Mouse (Mus musculus) cerebellum, postnatal 25 days (tissue): Measurements from ENCODE around the gene Vmn1r198.
"Not testable (repeated sequence)": the region's sequence is repeated elsewhere in the genome, so short reads cannot be mapped to it uniquely, and the experiment has no call there.

Experiments used
- DNase-seq, 2 experiments: peaks; one replicate each; pipeline ENCODE4 v3.0.0; 2021; ENCODE audit warnings: mixed read lengths in 2 of 2

The Vmn1r198 gene

DNA sequence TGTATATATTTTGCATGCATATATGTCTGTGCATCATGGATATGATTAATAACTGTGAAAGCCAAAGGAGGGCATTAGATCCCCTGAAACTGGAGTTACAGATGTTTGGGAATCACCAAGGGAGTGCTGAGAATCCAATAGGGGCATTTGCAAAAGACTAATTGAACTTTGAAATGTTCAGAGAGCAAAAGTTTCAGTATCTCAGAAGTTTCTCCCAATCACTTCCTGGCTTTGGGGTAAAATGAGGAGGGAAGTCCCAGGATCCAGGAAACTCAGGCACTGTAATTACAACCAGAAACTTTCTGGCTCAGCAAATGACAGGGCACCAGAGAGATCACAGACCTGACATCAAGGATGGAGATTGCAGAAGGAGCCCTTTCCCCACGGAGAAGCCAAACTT lies at the start of gene Vmn1r198:
Gene Vmn1r198 (plus strand): TSS at position 301 of the 400 bp plus-strand sequence.
- DNase-seq, result no peak

DNA sequence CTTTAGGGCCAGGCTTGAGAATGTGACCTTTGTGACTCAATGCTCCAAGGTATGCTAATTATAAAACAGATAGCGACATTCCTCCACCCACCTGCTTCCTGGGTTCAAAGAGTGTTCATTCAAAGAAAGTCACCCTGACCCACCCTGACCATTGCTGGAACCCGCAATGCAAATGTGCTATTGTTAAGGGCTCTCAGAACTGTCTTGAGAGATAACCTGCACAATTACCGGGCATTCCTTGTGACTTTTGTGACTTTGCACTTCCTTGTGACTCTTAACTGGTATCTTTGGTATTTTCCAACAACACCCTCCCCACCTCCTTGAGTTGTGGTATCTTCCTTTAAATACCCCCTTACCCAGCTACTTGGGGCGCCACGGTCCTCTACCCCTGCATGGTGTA lies 42.1 kb upstream of the Vmn1r198 start:
- not testable (repeated sequence) for DNase-seq

DNA sequence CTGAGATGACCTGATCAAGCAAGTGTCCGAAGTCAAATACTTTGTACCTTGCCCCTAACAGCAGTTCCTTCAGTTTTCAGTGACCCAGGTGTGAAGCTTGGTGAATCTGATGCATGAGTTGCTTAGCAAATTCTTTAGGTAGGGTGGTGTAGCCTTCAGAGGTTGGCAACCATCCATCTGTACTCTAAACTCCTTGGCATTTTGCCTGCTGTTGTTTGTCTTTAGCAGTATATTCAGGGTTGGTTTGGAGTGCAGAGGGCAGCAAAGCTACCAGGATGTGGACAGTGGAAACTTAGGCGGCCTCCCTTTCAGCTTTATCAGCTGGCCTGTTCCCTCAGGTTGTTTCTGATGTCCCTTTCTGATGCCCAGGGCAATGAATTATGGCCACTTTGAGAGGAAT lies 34.8 kb upstream of the Vmn1r198 start:
- DNase-seq, result no peak

DNA sequence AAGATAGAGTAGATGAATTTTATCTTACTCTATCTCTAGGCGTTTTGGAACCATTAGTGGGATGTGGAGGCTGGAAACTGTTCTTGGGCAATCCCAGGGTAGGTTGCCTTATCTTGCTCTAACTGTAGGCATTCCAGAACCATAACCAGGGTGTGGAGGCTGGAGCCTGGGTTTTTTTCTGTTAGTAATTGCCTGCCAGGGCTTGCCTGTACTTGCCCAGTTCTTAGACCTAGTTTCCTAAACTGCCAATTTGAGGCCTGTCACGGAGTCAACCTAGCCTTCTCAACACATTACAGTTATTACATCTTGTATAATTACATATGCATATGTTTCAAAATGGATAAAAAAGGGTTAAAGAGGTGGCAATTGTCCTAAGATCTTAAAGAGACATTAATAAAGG lies 32.8 kb upstream of the Vmn1r198 start:
- DNase-seq, result no peak

DNA sequence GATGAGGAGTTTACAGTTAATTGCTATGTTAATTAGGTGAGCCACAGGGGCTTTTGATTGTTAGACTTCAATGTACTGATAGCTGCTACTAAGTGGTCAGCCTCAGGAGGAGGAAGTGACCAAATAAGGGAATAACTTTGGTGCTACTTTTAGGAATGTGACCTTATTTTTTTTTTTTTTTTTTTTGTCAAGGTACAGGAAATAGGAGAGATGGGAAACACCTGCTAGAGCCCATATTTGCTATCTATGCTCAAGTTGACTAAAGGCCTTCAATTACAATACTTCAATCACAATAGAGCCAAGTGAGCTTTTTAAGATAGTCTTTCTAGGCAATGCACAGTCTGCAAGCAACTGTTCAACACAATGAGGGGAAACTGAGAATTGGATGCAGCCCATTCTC lies 30.1 kb upstream of the Vmn1r198 start:
- DNase-seq, result no peak

DNA sequence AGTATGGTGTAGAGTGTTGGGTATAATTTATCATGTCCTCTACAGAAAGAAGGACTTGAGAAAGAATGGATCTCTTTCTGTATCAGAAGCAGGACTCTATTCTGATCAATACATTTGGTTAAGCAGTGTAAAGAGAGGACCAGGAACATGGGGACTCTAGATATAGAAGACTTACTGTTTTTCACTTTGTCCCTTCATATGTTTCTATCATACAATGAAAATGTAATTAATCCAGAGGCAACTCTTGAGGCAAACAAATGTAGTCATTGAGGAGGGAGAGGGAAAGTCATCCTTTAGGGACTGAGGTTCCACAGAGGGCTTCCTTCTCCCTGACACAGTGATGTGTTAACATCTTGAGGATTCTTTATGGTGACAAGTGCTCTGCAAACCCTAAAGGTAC lies 25.9 kb upstream of the Vmn1r198 start, which contains the start of gene Vmn1r197:
Gene Vmn1r197 (plus strand): TSS at position 301 of the 400 bp plus-strand sequence.
- no peak for DNase-seq

DNA sequence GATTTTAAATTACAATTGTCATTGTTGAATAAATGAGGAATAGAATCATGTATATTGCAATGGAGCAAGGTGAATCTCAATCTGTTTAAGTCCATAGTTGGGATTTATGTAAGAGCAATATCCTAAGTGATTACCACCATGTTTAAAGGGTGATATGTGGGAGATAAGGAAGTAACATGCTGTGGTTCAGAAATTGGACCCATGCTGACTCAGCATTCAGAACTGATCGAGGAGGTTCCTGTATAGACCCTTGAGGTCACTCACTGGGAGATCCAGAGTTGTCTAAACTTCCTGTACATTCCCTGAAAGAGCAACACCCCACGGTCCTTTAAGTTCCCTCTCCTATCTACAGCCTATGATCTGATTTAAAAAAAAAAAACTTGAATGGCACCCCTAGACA lies 16.9 kb upstream of the Vmn1r198 start:
- DNase-seq, result no peak

DNA sequence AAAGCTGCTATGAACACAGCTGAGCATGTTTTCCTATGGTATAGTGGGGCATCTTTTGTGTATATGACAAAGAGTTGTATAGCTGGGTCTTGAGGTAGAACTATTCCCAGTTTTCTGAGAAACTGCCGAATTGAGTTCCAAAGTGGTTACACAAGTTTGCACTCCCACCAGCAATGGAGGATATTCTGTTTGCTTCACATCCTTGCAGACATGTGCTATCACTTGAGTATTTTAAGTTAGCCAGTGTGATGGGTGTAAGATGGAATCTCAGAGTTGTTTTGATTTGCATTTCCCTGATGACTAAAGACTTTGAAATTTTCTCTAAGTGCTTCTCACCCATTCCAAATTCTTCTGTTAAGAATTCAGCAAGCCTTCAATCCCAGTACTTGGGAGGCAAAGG lies 14.6 kb upstream of the Vmn1r198 start:
- no peak for DNase-seq

DNA sequence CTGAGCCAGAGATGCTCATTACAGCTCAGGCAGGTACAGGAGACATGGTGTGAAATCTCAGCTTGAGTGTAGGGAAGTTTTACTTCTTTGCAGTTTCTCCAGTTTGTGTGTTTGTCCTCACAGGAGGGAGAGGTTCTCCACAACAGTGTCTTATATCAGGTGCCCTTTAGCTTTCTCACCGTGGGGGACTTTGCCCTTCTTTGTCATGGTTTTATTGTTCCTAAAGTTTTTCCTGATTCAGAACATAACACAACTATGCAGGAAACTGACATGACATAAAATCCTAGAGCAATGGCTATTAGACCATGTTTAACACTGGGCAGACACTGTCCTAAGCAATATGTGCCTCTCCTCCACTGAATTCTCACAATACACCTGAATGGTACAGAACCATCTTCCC lies 649 bp downstream of the Vmn1r198 start:
- no peak for DNase-seq

DNA sequence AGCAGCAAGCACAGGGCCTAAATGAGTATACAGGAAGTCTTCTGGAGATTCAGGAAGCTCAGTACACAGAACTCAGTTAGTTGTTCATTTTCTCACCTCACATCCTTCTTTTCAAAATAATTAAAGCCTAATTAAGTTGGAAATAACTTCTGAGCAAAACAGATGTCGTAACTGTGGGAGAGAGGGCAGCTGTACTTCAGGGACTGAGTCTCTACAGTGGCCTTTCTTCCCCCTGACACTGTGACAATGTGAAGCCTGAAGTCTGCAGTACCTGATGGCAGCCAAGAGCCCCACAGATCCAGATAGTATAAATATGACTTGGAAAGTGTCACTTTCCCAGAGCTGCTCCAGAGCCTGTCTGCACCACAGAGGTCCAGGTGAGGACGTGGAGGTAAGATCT lies 29.4 kb downstream of the Vmn1r198 start, which contains the start of gene Vmn1r199:
Gene Vmn1r199 (plus strand): TSS at position 301 of the 400 bp plus-strand sequence.
- DNase-seq, result no peak

DNA sequence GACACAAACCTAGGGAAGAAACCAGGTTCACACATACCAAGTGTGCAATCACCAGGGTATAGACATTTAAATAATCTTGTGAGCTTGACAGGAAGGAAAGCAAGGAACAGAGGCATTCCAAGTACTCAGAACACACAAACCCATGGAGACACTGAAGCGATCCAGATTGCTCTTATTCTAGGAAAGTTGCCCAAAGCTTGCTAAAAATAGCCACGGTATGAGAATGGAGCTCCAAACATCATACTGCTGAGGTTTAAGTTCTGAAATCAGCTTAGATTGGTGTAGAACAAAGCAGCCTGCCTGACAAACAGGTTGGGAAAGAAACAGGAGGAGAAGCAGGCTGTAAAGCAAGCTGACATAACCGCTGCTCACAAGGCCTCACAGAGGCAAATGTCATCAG lies 31.0 kb downstream of the Vmn1r198 start:
- DNase-seq, result not testable (repeated sequence)

DNA sequence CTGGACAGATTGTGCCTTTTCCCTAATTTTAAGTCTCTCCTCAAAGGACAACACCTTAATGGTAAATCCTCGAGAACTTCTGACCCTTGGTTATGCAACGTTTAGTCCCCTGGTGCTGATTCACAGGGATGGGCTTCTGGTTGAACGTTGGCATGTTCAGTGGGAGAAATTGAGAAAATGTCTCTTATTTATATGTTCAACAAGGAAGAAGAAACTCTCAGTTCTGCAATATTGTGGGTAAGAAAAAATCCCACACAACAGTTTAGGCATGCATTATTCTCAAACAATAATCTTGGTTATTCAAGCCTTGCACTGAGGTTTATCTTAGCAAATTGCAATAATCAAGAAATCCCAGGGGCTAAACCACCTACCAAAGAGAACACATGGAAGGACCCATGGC lies 33.2 kb downstream of the Vmn1r198 start:
- no peak for DNase-seq

DNA sequence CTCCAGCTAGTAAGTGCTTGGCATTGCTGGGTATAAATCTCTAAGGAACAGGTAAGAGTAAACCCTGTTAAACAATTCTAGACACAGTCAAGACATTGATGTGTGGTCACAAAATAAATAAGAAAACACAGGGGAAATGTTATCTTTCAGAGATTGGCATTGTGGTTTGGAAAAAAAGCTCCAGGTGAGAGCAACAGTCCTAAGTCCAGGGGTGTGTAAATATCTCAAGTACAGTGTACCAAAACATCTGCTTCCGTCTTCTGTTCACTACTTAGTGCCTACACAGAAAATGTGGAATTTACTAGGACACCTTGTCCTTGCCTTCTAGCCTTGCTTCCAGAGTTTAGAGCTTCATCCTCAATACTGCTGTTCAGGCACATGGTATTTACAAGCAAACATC lies 36.9 kb downstream of the Vmn1r198 start:
- no peak for DNase-seq

DNA sequence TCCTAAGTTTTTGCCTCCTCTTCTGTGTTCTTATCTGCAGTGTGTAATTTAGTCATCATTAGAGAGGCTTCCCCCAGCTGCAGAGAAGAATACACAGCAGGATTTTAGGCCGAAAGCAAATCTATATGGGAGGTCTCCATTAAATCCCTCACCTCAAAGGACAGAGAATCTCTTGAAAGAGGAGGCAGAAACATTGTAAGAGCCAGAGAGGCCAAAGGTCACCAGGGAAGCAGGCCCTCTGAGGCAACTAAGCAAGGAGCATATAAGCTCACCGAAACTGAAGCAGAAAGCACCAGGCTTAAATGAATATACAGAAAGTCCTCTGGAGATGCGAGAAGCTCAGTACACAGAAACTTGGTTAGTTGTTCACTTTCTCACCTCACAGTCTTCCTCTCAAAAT lies 39.9 kb downstream of the Vmn1r198 start, which contains the start of gene Vmn1r200:
Gene Vmn1r200 (plus strand): TSS at position 301 of the 400 bp plus-strand sequence.
- no peak for DNase-seq

DNA sequence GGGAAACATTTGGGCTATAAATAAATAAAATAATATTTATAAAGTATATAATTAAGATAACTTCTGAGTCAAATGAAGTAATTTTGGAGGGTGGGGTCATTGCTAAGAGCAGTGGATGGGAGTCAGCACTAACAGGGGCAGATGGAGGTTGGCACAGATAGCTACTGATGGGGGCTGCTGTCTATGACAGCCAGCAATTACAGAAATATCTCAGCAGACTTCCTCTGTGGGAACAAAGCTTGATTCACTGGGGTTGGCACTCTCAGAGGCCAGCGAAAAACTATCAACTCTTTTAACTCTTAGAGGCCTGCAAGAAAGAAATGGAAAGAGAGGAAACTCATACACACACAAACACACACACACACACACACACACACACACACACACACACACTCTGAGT lies 52.8 kb downstream of the Vmn1r198 start:
- DNase-seq, result no peak
